Mouse (Mus musculus): ENCODE measurements around the gene Notch4. TPM values are rescaled to one million over a fixed set of nuclear protein-coding genes. Genes with fewer than 3 reads are reported as not detected.

Notch4 gene
- polyA plus RNA-seq, 1 experiment, result 4.3 TPM

DNA sequence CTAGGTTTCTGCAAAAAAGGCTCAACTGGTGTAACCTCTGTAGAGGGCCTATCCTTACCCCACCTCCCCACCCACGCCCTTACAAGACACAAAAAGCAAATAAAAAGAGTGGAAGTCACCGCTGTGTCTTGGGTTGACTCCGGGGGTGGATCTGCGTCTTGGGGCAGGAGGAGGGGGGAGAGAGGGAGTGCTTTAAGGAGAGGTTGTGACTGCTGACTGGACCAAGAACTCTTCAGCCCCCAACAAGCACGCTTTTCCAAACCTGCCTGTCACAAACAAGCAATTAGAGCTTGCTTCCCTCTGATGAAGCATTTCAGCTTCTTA, 64.5 kb downstream of the Notch4 start:
- H3K4me1 ChIP-seq (ENCODE audit: control insufficient read depth, insufficient read depth, low read length), result peaks cover 10% of the 10 kb centered on the region
- peak overlapping the region; percentile 97 for H3K27ac ChIP-seq (ENCODE audit: insufficient read depth, low read length)
- H3K4me3 ChIP-seq (replicated peaks; ENCODE audit: insufficient read depth, low read depth, low read length), result peak overlapping the region; percentile 79
- WGBS, result 7% methylated on average over 5 of the region's 5 CpGs
- H3K27me3 ChIP-seq (ENCODE audit: control insufficient read depth, insufficient read depth, low read length), result no peaks in the 10 kb centered on the region
- DNase-seq, result peak in 1 of 2 experiments; percentile 47
- TF ChIP-seq CTCF (IDR thresholded peaks at IDR 0.05; ENCODE audit: borderline replicate concordance, insufficient read depth, low read depth, low read length) (no peak), POLR2A (IDR thresholded peaks at IDR 0.05; ENCODE audit: borderline replicate concordance, insufficient read depth, low read length) (no peak)

DNA sequence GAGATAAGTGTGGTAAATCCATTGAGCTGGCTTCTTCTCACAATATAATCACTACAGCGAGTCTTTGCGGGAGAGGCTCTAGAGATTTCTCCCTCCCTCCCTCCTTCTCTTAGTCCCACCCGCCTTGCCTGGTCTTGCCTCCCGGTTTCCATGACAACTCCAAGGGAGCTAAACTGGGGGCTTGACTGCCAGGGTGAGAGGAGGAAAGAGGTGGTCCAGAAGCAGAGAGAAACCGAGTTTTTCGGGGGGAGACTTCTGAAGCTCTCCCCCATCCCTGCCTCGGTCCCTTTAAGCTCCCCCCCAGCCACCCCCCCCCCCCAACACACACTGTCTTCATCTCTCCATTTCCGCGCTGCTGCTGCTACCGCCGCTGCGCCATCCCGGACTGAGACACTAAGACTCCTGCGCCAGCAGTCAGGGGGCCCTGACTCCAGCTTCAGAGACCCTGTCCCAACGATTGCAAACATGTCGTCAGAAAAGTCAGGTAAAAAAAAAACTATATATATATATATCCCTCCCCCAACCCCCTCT, 65.2 kb downstream of the Notch4 start, which contains the start of gene Prrt1:
Gene Prrt1 (plus strand): TSS at position 313 of the 531 bp plus-strand sequence.
- WGBS, result 2% methylated on average over 16 of the region's 16 CpGs
- Histone ChIP-seq H3K4me1 (ENCODE audit: control insufficient read depth, insufficient read depth, low read length) (peaks cover 10% of the 10 kb centered on the region), H3K27ac (ENCODE audit: insufficient read depth, low read length) (peak within 1 kb of the TSS; percentile 97), H3K4me3 (replicated peaks; ENCODE audit: insufficient read depth, low read depth, low read length) (peak within 1 kb of the TSS; percentile 79), H3K27me3 (ENCODE audit: control insufficient read depth, insufficient read depth, low read length) (no peaks in the 10 kb centered on the region)
- TF ChIP-seq POLR2A (IDR thresholded peaks at IDR 0.05; ENCODE audit: borderline replicate concordance, insufficient read depth, low read length), result no peak
- TF ChIP-seq CTCF (IDR thresholded peaks at IDR 0.05; ENCODE audit: borderline replicate concordance, insufficient read depth, low read depth, low read length), result no peak
- peak; percentile 74 to 76 for DNase-seq

DNA sequence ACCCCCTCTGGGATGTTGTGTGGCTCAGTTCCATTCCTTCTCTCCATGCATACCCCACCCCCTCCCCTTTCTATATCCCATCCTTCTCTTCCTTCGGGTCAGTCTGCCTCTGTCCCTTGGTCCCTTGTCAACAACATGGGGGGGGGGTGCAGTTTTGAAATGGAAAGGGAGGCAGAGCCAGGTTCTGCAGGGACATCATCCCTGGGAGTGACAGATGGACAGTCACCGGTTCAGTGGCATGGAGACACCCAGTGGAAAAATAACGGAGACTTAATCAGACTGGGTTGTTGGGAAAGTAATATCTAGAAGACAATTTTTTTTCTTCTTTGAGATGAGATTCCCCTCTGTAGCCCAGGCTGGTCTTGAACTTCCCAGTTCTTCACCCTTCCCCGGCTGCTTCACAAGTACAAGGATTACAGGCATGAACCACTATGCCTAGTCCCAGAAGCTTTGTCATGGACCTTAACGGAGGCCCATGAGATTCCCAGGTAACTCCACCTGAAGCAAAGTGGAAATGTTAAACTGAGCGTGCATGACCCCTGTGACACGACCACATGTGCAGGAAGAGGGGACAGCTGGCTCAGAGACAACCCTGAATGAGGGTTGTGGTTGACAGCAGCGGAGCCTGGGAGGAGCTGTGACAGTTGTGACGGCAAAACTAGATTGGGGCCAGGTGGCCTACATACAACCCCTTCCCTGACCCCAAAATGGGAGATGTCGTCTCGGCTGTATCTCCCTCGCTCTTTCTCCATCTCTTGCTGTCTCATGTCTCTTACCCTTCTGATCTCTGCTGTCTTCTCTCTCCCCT, 65.9 kb downstream of the Notch4 start:
- Histone ChIP-seq H3K27ac (ENCODE audit: insufficient read depth, low read length) (peak overlapping the region; percentile 97), H3K4me3 (replicated peaks; ENCODE audit: insufficient read depth, low read depth, low read length) (peak overlapping the region; percentile 79), H3K4me1 (ENCODE audit: control insufficient read depth, insufficient read depth, low read length) (peaks cover 10% of the 10 kb centered on the region), H3K27me3 (ENCODE audit: control insufficient read depth, insufficient read depth, low read length) (no peaks in the 10 kb centered on the region)
- DNase-seq, result peak; percentile 69 to 84
- WGBS, result 6% methylated on average over 12 of the region's 12 CpGs
- TF ChIP-seq POLR2A (IDR thresholded peaks at IDR 0.05; ENCODE audit: borderline replicate concordance, insufficient read depth, low read length), result peak; percentile 28; the same call in 1 of the 2 replicates
- no peak for TF ChIP-seq CTCF (IDR thresholded peaks at IDR 0.05; ENCODE audit: borderline replicate concordance, insufficient read depth, low read depth, low read length)

DNA sequence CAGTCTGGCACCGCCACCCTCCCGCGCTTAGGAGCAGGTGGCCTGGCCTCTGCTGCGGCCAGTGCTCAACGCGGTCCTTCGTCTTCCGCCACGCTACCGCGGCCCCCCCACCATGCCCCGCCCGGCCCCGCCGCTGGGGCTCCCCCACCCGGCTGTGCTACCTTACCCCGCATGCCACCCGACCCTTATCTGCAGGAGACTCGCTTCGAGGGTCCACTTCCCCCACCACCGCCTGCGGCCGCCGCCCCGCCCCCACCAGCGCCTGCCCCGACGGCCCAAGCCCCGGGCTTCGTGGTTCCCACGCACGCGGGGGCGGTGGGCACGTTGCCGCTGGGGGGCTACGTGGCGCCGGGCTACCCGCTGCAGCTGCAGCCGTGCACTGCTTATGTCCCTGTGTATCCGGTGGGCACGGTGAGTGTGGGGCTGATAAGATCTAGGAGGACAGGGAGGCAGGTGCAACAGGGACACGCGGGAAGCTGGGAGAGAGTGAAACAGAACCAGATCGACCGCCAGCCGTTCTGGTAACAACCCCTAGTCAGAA, 66.8 kb downstream of the Notch4 start:
- H3K27ac ChIP-seq (ENCODE audit: insufficient read depth, low read length), result peak overlapping the region; percentile 97
- TF ChIP-seq CTCF (IDR thresholded peaks at IDR 0.05; ENCODE audit: borderline replicate concordance, insufficient read depth, low read depth, low read length), result no peak
- no peak for TF ChIP-seq POLR2A (IDR thresholded peaks at IDR 0.05; ENCODE audit: borderline replicate concordance, insufficient read depth, low read length)
- H3K4me1 ChIP-seq (ENCODE audit: control insufficient read depth, insufficient read depth, low read length), result peaks cover 8% of the 10 kb centered on the region; the same call in 1 of the 2 replicates
- no peaks in the 10 kb centered on the region for H3K27me3 ChIP-seq (ENCODE audit: control insufficient read depth, insufficient read depth, low read length)
- DNase-seq, result peak; percentile 67 to 71
- H3K4me3 ChIP-seq (replicated peaks; ENCODE audit: insufficient read depth, low read depth, low read length), result peak overlapping the region; percentile 79
- 1% methylated on average over 42 of the region's 48 CpGs for WGBS

DNA sequence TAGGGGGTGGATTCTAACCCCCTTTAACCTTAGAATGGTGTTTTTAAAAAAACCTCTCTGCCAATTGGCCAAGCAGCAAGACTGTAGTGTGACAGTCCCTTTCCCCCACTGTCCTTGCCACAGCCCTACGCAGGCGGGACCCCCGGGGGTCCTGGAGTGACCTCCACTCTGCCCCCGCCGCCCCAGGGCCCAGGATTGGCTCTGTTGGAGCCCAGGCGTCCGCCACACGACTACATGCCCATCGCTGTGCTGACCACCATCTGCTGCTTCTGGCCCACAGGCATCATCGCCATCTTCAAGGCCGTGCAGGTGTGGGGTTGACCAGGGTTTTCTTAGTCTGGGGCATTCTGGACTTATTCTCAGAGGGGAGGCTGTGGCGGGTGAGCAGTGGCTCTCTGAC, 67.6 kb downstream of the Notch4 start:
- DNase-seq, result peak; percentile 61 to 65
- Histone ChIP-seq H3K27ac (ENCODE audit: insufficient read depth, low read length) (peak overlapping the region; percentile 97), H3K4me3 (replicated peaks; ENCODE audit: insufficient read depth, low read depth, low read length) (peak overlapping the region; percentile 79), H3K27me3 (ENCODE audit: control insufficient read depth, insufficient read depth, low read length) (no peaks in the 10 kb centered on the region), H3K4me1 (ENCODE audit: control insufficient read depth, insufficient read depth, low read length) (peaks cover 9% of the 10 kb centered on the region; the same call in 1 of the 2 replicates)
- TF ChIP-seq POLR2A (IDR thresholded peaks at IDR 0.05; ENCODE audit: borderline replicate concordance, insufficient read depth, low read length), result no peak
- TF ChIP-seq CTCF (IDR thresholded peaks at IDR 0.05; ENCODE audit: borderline replicate concordance, insufficient read depth, low read depth, low read length), result no peak
- WGBS, result 5% methylated on average over 12 of the region's 12 CpGs

DNA sequence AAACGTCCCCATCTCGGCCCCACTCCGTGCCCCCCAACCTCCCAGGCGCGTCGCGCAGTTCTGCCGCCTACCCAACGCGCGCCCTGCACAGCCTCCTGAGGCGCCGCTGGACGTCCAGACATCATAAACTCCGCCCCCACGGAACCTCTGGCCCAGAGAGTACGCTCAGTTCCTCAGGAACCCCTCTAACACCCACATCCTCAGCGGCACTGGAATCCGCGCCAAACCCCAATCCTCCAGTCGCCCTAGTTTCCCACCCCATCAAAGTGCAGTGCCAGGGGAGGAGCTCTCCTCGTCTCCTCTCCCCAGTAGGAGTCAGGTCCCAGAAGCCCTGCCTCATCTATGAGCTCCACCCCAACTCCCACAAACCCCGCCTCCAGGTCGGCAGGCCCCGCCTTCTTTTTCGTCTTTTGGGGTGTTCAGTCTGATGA, 68.2 kb downstream of the Notch4 start:
- peak overlapping the region; percentile 79 for H3K4me3 ChIP-seq (replicated peaks; ENCODE audit: insufficient read depth, low read depth, low read length)
- peak; percentile 89 to 90 for DNase-seq
- no peak for TF ChIP-seq CTCF (IDR thresholded peaks at IDR 0.05; ENCODE audit: borderline replicate concordance, insufficient read depth, low read depth, low read length)
- peak; percentile 39; the same call in 1 of the 2 replicates for TF ChIP-seq POLR2A (IDR thresholded peaks at IDR 0.05; ENCODE audit: borderline replicate concordance, insufficient read depth, low read length)
- WGBS, result 3% methylated on average over 26 of the region's 26 CpGs
- peak overlapping the region; percentile 97 for H3K27ac ChIP-seq (ENCODE audit: insufficient read depth, low read length)
- H3K4me1 ChIP-seq (ENCODE audit: control insufficient read depth, insufficient read depth, low read length), result peaks cover 14% of the 10 kb centered on the region
- H3K27me3 ChIP-seq (ENCODE audit: control insufficient read depth, insufficient read depth, low read length), result no peaks in the 10 kb centered on the region

DNA sequence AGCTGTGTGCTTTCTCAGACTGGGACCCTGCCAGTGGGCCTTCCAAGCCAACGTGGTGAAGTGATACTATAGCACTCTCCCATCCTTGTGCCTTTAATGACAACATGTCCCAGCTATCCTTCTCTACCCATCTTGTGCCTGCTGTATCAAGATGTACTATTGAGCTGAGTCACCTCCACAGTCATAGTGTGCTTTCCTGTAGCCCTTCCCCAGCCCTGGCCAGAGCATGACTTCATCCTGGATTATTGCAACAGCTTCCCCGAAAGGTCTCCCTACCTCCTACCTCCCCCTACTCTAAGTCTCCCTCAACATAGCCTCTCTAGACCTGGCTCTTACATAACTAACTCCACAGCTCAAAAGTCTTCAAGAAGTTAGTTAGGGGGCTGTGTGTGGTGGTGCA, 71.6 kb downstream of the Notch4 start:
- H3K4me1 ChIP-seq (ENCODE audit: control insufficient read depth, insufficient read depth, low read length), result peaks cover 37% of the 10 kb centered on the region
- peak; percentile 21; the same call in 1 of the 2 replicates for TF ChIP-seq POLR2A (IDR thresholded peaks at IDR 0.05; ENCODE audit: borderline replicate concordance, insufficient read depth, low read length)
- no peak for TF ChIP-seq CTCF (IDR thresholded peaks at IDR 0.05; ENCODE audit: borderline replicate concordance, insufficient read depth, low read depth, low read length)
- 60% methylated on average over 2 of the region's 2 CpGs for WGBS
- H3K27me3 ChIP-seq (ENCODE audit: control insufficient read depth, insufficient read depth, low read length), result no peaks in the 10 kb centered on the region
- H3K27ac ChIP-seq (ENCODE audit: insufficient read depth, low read length), result no peak overlapping the region
- DNase-seq, result no peak
- no peak overlapping the region for H3K4me3 ChIP-seq (replicated peaks; ENCODE audit: insufficient read depth, low read depth, low read length)

All from cerebellum, adult 2 months (tissue).